Mouse (Mus musculus): ENCODE data around the gene Gm49776.

Gm49776 gene

DNA sequence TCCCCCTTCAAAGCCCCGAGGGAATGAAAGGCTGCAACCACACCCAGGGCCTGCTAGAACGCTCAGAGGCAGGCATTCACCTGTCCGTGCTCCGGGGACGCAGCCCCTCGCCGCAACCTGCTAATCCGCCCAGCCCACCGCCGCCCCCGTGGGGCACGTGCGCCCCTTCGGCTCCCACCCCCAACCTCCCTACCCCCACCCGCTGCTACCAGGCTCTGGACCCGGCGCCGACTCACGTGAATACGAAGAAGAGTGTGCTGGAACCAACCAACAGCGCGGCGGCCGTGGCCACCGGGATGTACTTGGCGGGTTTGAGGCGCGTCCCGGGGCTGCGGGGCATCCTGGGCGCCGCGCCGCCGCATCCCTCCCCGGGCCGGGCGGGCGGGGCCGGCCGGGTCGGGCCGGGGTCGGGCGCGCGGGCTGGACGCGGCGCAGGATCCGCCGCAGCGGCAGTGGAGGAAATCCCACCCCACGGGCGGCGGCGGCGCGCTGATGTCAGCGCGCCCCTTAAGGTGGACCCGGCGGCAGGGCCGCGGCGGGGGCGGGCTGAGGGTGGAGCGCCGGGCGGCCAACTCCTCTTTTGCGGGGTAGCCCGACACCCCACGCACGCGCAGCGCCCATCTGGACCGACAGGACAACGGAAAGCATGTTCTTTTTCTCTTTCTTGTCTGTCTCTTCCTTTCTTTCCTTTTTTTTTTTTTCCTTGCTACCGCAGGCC lies 23.3 kb downstream of the Gm49776 start, which contains the start of gene Zdhhc8:
Zdhhc8 (minus strand) TSS at position 466 of the 718 bp plus-strand sequence.
- in situ Hi-C loops (cut with MboI, MseI) = no loop called here

DNA sequence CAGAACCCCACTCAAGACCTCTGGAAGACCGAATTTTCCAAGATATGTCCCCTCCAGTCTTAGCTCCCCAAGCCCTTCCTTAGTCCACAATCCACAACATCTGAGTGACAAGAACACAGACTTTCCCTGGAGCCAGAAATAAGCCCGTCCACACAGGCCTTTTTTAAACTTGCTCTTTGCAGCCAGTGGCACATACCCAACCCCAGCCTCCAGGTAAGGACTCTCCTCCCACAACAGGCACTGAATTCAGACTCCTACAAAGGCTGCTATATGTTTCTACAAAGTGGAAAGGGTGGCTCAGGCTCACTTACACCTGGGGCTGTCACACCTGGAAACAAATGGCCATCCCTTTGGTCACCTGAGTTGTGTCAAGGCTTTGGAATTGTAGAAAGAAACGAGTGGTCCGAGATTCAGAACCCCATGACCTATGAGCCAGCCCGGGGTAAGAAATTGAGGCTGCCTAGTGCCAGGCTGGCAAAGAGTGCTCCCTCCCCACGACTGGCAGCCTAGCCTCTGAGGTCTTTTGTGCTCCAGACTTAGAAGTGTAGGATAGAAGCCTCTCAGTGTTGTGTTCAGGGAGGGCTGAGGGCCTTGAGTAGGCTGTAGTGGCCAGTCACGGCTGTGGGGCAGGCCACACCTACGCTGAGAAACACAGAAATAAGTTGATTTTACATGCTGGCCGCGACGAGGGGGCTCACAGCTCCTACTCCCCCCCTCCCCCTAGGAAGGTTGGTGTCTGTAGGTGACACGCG lies 24.0 kb downstream of the Gm49776 start:
- in situ Hi-C loops (cut with MboI, MseI) = no loop called here

DNA sequence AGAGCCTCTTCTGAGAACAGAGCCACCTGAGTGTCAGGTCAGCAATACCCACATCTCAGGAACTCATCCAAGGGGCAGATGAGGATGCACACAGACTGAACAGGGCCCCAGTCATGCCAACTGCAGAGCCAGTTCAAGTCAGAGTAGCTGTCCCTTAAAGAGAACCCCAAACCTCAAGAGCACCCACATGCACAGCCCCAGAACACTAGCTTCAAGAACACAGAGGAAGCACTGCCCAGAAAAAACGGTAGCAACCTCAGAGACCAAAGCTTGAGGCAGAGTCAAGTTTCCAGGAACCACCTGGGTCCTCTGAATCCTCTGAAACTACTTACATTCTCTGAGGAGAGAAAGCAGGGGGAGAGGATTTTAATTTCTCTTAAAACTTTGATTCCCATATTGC lies 24.7 kb downstream of the Gm49776 start:
- in situ Hi-C loops (cut with MboI, MseI) = no loop called here

DNA sequence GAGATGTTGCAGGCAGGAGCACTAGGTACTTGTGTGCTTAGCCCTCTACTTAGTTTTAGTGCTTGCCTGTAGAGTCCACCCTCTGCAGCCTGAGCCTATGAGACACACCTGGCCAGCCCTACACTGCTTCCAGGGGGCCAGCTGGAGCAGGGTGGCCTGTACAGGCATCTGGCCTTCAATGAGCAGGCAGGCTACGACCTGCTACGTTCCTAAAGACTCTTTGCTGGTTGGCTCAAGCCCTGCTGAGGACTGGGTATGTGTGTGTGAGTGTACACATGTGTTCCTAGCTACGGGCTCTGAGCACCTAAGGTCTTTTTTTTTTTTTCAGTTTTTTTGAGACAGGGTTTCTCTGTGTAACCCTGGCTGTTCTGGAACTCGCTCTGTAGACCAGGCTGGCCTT lies 26.7 kb downstream of the Gm49776 start:
- in situ Hi-C loops (cut with MboI, MseI) = no loop called here

DNA sequence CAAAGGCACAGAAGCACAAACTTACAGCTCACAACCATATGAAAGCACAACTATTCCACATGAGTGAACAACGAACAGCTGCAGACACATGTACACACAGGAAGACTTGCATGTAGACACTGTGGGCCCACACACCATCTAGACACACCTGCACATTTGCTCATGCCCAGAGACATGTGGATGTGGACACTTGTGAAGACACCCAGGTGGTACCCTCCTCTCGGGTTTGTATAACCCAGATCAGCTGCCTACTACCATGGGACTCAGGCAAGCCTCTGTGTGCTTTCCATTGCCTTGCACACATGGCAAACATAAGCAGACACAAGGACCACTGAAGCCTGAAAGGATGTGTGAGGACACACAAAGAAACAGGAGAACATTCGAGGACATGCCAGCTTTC lies 27.1 kb downstream of the Gm49776 start:
- in situ Hi-C loops (cut with MboI, MseI) = no loop called here

DNA sequence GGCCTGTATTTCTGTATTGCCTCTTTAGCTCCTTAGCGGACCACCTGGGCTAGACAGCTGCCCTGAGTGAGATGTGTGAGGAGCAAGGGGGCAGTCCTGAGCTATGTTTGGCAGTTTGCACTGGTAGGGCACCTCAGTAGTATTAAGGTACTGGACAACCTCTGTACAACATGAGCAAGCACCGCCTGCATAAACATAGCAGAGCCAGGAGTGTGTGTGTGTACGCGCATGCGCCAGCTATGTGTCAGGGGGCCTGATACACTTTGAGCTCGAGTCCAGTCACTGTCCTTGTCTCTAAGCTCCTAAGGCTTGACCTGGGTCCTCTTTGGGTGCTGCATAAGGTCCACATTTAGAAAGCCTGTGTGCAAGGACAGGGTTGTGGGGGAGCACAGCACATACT lies 27.5 kb downstream of the Gm49776 start:
- in situ Hi-C loops (cut with MboI, MseI) = no loop called here

DNA sequence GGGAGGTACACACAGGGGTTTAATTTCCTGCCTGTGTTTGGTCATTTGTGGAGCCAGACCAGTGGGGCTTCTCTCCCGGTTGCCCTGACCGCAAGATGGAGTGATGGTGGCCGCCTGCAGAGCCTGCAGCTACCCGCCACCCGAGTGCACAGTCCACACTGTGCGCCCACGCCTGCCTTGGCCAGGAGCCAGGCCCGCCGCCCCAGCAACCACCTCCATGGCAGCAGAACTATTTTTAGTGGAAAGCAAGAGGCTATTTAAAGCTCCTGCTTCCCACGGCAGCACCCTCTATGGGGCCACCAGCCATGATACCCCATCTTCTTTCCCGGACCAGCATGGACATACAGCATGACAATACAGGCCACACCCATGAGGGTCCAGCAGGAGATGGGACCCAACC lies 28.5 kb downstream of the Gm49776 start:
- in situ Hi-C loops (cut with MboI, MseI) = no loop called here

DNA sequence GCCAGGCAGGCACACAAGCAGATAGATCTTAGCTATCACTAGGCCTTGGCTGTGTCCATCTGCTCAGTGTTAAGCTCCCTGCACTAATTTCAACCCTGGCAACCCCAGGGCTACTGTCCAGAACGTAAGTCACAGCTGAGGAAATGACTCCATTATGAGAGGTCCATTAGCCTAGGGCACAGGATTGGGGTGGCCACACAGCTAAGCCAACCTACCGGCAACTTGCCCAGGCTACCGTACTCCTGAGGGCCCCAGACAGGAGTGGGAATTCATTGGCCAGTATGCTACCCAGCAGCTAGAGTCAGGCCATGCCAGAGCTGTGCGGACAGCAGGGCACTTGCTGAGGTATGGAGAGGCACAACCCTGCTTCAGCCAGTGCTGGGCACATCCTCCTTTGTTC lies 29.3 kb downstream of the Gm49776 start:
- in situ Hi-C loops (cut with MboI, MseI) = no loop called here

DNA sequence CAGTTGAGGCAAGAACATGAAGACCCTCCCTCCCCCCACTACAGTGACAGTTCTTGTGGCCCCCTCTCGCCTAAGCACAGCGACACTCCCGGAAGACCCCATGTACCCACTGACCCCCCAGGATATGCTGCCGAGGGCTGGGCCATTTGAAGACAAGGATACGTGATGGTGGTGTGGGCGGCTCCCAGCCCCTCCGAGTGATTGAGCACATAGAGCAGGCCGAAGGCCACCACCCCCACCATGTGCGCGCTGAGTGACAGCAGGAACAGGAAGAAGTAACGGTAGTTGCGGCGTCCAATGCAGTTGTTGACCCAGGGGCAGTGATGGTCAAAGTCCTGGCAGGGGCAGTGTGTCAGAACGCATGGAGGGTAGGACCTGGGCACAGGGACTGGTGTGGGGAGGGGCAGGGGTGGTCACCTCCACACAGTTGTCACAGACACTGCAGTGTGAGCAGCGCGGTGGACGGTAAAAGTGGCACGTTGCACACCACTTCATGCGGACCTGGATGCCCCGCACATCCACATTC lies 30.2 kb downstream of the Gm49776 start:
- in situ Hi-C loops (cut with MboI, MseI) = no loop called here

DNA sequence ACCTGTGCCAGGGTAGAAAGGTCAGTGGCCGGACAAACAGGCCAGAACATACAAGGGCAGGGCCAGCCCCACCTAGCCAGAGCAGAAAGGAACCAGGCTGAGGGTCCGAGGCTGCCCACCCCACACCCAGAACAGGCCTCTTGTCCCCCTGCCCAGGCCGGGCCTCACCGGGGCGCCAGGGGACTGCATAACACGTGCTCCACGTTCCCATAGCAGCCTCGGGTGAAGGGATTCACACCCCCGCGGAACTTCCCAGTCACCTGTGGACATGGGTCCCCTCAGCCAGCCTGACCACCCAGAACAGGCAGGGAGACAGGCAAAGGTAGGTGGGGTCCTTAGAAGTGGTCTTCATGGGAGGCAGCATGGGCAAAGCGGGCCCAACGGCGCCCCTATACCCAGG lies 30.9 kb downstream of the Gm49776 start:
- in situ Hi-C loops (cut with MboI, MseI) = no loop called here

DNA sequence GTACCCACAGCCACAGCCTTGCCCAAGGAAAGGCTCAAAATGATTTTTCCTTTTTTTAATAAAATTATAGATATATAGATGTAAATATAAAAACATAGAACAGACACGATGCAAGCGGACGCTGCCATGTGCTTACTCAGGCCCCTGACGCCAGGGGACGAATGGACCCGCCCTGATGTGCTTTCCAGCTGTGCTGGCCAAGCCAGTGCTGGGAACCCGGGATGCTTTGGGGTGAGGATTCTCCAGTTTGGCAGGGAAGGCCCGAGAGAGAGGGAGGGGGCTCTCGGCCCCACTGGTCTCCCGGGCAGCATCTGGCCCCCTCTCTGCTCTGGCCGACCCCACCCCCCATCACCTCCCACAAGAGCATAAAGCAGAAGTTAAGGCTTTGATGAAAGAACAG lies 35.9 kb downstream of the Gm49776 start:
- in situ Hi-C loops (cut with MboI, MseI) = no loop called here

DNA sequence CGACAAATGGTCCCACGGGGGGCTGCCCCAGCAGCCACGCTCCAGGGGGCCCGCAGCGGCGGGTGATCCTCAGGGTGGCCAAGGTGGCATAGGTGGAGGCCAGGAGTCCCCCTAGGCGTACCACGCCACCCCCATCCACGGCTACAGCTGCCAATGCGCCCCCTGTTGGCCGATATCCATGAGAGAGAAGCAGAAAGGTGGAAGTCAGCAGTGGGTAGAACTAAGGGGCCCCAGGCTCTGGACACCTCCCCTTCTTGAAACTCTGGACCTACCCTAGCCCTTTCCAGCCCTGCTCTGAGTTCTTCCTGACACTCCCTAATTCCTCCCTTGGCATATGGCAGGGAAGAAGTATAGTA lies 36.6 kb downstream of the Gm49776 start:
- in situ Hi-C loops (cut with MboI, MseI) = no loop called here

DNA sequence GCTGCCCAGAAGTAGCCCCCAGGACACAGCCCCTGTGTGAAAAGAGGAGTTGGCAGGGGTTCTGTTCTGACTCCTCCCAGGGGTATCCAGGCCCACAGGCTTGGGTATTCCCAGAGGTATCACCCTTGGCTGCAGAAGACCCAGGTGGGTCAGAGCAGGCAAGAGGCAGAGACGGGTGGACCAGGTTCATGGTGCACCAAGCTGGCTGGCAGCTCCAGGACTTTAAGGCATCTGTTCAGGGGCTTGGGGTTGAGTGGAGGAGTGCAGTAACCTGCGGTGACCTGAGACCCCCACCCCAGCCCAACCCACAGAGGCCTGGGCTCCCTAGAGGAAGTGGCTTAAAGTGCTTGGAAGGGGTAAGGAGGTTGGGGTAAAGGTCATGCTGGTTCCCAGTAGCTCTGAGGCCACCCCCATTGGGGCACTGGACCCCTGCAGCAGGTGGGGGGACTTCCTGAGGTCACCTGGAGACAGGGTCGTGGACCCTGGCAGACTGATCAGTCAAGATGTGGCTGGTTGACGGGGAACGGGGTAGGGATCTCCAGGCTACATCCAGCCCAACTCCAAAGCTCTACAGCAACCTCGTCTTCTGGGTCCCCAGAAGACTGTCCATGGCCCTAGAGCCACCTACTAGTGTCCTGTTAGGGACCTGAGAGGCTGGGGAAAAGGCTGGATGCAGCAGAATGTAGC lies 37.1 kb downstream of the Gm49776 start:
- in situ Hi-C loops (cut with MboI, MseI) = no loop called here

DNA sequence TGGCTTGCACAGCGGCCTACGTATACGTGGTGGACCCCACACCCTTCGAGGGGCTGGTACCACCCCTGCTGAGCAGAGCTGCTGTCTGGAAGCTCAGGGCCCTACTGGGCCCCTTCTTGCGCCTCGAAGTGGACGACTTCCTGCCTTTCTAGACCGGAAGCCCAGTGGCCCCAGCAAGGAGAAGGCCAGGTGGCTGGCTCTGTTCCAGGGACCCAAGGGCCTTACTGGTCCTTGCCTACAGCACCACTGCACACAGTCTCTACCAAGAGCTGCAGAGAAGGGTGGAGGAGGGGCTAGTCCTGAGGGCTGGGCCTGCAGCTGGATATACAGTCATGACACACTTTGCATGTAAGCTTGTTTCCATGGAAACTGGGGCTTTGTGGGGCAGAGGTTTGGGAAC lies 38.1 kb downstream of the Gm49776 start:
- in situ Hi-C loops (cut with MboI, MseI) = no loop called here

DNA sequence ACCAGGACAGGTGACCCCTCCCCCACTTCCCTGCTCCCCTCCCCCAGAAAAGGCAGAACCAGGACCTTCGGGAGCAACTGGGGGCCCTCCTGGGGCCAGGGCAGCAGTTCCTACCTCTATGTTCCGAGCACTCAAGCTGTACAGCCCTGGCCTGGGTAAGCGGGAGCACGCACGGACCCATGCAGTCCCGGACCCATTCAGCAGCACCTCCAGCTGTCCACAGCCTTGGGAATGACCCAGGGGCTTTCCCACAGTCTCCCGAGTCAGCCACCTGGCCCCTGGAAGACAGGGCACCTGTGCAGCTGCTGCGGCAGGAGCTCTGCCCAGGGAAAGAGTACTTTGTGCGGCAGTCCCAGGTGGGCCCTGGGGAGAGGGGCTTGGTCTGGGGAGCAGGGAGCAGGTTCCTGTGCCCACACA lies 39.5 kb downstream of the Gm49776 start:
- in situ Hi-C loops (cut with MboI, MseI) = no loop called here

DNA sequence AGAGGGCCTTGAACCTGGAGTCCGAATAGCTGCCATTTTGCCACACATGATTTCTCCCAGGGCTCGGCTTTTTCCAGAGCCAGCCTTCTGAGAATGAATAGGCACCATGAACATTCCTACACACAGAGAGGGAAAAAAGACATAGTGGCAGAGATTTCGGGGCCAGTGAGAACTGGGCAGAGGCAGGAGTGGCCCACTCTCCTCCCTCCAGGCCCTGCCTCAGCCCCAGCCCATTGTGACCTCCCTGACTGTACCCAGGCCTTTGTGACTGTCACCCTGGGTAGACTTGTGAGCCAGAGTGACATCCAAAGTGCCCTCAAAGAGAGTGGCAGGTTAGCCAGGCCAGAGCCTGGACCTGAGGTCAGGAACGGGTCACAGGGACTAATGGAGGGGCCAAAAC lies 40.5 kb downstream of the Gm49776 start, which contains the start of gene Ccdc188:
Ccdc188 (plus strand) TSS at position 301 of the 400 bp plus-strand sequence.
- in situ Hi-C loops (cut with MboI, MseI) = no loop called here

DNA sequence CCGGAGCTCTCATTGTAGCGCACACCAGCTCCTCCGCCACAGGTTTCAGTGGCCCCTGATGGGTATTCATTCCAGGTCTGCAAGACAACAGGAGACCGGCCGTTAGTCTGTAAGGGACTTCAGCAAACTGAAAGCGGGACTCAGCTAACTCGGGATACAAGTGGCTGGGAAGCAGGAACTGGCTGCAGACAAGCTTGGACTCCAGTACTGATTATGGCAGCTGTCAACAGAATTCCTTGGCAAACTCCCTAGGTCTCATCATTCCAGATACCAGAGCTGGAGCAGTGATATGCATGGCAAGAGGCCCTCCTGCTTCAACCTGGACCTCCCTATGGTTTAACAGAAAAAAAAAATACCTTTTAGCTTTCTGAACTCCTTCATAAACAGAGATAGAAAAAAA lies 43.3 kb downstream of the Gm49776 start:
- in situ Hi-C loops (cut with MboI, MseI) = loop anchor here (5.0 kb wide), 1 partner anchor 103 kb away; no protein-coding TSS in a partner anchor

DNA sequence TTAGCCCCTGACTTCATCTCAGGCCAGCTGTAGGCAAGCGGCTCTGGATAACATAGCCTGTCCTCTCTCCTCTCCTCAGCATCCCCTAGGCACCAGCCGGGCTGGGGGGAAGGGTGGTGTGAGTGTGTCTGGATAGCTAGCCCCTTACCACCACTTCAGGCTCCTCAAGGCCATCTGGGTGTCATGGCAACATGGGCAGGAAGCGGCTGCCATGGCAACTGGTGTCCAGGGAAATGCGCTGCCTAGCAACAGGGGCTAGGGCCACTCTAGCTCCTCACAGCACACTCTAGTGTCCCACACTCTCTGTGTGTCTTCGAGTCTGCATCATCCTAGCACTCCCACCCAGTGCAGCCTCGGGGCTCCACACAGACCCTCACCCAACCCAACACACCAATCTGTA lies 44.4 kb downstream of the Gm49776 start:
- in situ Hi-C loops (cut with MboI, MseI) = loop anchor here (5.0 kb wide), 1 partner anchor 101 kb away; no protein-coding TSS in a partner anchor

DNA sequence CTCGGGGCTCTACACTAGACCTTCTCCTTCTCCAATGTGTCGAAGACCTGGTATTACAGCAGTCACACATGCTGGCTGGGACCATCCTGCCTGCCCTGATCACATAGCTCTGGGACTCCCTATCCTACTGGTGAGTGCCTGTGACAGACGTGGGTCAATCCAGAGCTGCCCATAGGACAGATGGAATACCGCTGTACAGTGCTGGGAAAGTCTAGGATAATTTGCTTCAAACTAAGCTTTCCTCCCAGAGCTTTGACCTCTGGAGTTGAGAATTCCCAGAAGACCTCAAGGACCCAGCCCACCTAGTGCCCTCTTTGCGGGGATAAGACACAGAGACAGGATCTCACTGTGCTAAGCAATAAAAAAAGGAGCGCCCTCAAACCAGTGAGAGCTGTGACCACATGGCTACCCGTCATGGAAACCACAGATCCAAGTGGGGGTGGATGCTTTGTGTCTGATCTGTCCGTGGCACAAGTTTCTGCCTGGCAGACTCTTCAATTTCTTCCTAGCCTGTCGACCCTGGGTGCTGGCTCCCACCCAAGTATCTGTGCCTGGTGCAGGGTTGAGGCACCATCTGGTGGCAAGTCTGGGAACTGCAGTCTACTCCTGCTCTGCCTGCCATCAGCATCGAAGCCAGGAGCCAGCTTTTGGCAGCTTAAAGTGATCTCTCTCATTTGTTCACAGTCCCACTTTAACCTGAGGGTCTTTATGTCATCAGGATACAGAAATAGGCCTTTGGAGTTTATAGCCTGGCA lies 46.5 kb downstream of the Gm49776 start:
- in situ Hi-C loops (cut with MboI, MseI) = loop anchor here (5.0 kb wide), 1 partner anchor 99 kb away; no protein-coding TSS in a partner anchor

DNA sequence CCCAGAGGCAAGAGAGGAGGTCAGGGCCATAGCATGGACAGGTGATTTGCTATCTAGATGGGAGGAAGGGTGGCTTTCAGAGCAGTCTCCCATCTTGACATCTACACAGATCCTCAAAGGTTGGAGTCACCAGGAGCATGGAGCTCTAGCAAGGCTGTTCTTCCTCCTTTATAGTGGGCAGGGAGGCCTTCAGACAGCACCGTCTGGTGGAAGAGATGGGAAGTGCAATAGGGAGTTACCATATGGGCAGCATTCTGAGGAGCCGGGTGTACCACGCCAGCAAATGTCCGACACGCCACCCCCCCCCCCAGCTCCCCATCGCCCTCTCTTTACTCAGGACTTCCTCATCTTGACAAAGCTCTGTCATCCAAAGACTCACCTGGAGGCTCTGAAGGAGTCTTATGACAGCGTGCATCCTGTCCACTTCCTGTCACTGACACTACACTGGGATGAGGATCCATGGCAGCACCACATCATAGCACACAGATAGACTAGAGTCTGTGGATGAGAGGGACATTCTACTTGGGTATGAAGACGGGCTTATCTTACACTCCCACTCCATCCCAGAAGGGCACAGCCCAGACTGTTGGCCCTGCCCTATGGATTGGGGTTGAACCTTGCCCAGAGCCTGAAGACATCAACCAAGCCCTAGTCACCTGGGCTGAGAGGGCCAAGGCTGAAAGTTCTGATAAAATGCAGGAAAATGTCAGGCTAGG lies 47.3 kb downstream of the Gm49776 start:
- in situ Hi-C loops (cut with MboI, MseI) = loop anchor here (5.0 kb wide), 1 partner anchor 99 kb away; no protein-coding TSS in a partner anchor

Measured in regulatory T cell (primary cell).